Mouse (Mus musculus): ENCODE results near the gene Itga4. TPM values are rescaled to one million over a fixed set of nuclear protein-coding genes. Genes with fewer than 3 reads are reported as not detected.

Itga4 gene
- polyA plus RNA-seq (2015; fragmentation: Nextera tagmentation; extraction: Ambion mirVana): 4.9 and 5.5 TPM in 2 replicates

GRCm38 (mm10) chr2:79255192-79256000, at the start of gene Itga4:
TSS of gene Itga4 (plus strand) at chr2:79255426.
- no peaks in the 10 kb centered on the region for H3K27me3 ChIP-seq
- H3K9me3 ChIP-seq (replicated peaks): no peaks in the 10 kb centered on the region
- under 1% methylated on average over 41 of the region's 41 CpGs for WGBS
- ATAC-seq (replicated peaks; ENCODE audit: low FRiP score): peak; percentile 88
- peaks cover 23% of the 10 kb centered on the region for H3K4me1 ChIP-seq
- peak within 1 kb of the TSS; percentile 36 for H3K9ac ChIP-seq
- H3K36me3 ChIP-seq: no peaks in the 10 kb centered on the region
- H3K4me2 ChIP-seq: peak within 1 kb of the TSS; percentile 80
- H3K27ac ChIP-seq: peak within 1 kb of the TSS; percentile 68
- H3K4me3 ChIP-seq (replicated peaks): peak within 1 kb of the TSS; percentile 51

- no peak for ATAC-seq (replicated peaks; ENCODE audit: low FRiP score)
- H3K9me3 ChIP-seq (replicated peaks): no peaks in the 10 kb centered on the region
- no peaks in the 10 kb centered on the region for H3K27me3 ChIP-seq
- 36% methylated on average over 4 of the region's 4 CpGs for WGBS
- H3K4me2 ChIP-seq: no peak overlapping the region
- H3K9ac ChIP-seq: no peak overlapping the region
- no peak overlapping the region for H3K4me3 ChIP-seq (replicated peaks)
- peaks cover 3% of the 10 kb centered on the region; the same call in 1 of the 2 replicates for H3K4me1 ChIP-seq
- H3K36me3 ChIP-seq: no peaks in the 10 kb centered on the region
- H3K27ac ChIP-seq: no peak overlapping the region
Measured at GRCm38 (mm10) chr2:79206191-79206755, 49.0 kb upstream of the Itga4 start.

- H3K4me3 ChIP-seq (replicated peaks): no peak overlapping the region
- H3K27ac ChIP-seq: no peak overlapping the region
- no peak overlapping the region for H3K9ac ChIP-seq
- no peaks in the 10 kb centered on the region for H3K27me3 ChIP-seq
- no peak for ATAC-seq (replicated peaks; ENCODE audit: low FRiP score)
- no peaks in the 10 kb centered on the region for H3K9me3 ChIP-seq (replicated peaks)
- no peaks in the 10 kb centered on the region for H3K36me3 ChIP-seq
- H3K4me2 ChIP-seq: no peak overlapping the region
- no peaks in the 10 kb centered on the region for H3K4me1 ChIP-seq
Measured at GRCm38 (mm10) chr2:79214982-79215381, 40.2 kb upstream of the Itga4 start.

- Histone ChIP-seq H3K9ac (no peak overlapping the region), H3K9me3 (replicated peaks) (no peaks in the 10 kb centered on the region), H3K4me2 (no peak overlapping the region), H3K36me3 (no peaks in the 10 kb centered on the region), H3K4me3 (replicated peaks) (no peak overlapping the region), H3K27me3 (no peaks in the 10 kb centered on the region), H3K27ac (no peak overlapping the region), H3K4me1 (no peaks in the 10 kb centered on the region)
- ATAC-seq (replicated peaks; ENCODE audit: low FRiP score): no peak
- WGBS: 75% methylated on average over 3 of the region's 3 CpGs
Measured at GRCm38 (mm10) chr2:79215479-79215878, 39.7 kb upstream of the Itga4 start.

GRCm38 (mm10) chr2:79224714-79225426, 30.4 kb upstream of the Itga4 start:
- Histone ChIP-seq H3K27me3 (no peaks in the 10 kb centered on the region), H3K4me2 (no peak overlapping the region), H3K27ac (no peak overlapping the region), H3K36me3 (no peaks in the 10 kb centered on the region), H3K4me1 (no peaks in the 10 kb centered on the region), H3K4me3 (replicated peaks) (no peak overlapping the region), H3K9ac (no peak overlapping the region), H3K9me3 (replicated peaks) (no peaks in the 10 kb centered on the region)
- no peak for ATAC-seq (replicated peaks; ENCODE audit: low FRiP score)
- WGBS: 81% methylated on average over 3 of the region's 3 CpGs

- Histone ChIP-seq H3K4me3 (replicated peaks) (no peak overlapping the region), H3K9me3 (replicated peaks) (no peaks in the 10 kb centered on the region), H3K9ac (no peak overlapping the region), H3K4me2 (no peak overlapping the region), H3K36me3 (no peaks in the 10 kb centered on the region), H3K27ac (no peak overlapping the region), H3K27me3 (no peaks in the 10 kb centered on the region), H3K4me1 (no peaks in the 10 kb centered on the region)
- ATAC-seq (replicated peaks; ENCODE audit: low FRiP score): no peak
- 83% methylated on average over 4 of the region's 4 CpGs for WGBS
Measured at GRCm38 (mm10) chr2:79227805-79228241, 27.4 kb upstream of the Itga4 start.

- H3K36me3 ChIP-seq: no peaks in the 10 kb centered on the region
- no peak overlapping the region for H3K27ac ChIP-seq
- no peaks in the 10 kb centered on the region for H3K9me3 ChIP-seq (replicated peaks)
- no peak overlapping the region for H3K4me2 ChIP-seq
- no peak overlapping the region for H3K9ac ChIP-seq
- H3K4me3 ChIP-seq (replicated peaks): no peak overlapping the region
- WGBS: 73% methylated on average over 4 of the region's 4 CpGs
- no peaks in the 10 kb centered on the region for H3K4me1 ChIP-seq
- no peaks in the 10 kb centered on the region for H3K27me3 ChIP-seq
- ATAC-seq (replicated peaks; ENCODE audit: low FRiP score): no peak
Measured at GRCm38 (mm10) chr2:79231056-79231949, 23.9 kb upstream of the Itga4 start.

GRCm38 (mm10) chr2:79235767-79236487, 19.3 kb upstream of the Itga4 start:
- no peaks in the 10 kb centered on the region for H3K27me3 ChIP-seq
- no peaks in the 10 kb centered on the region for H3K4me1 ChIP-seq

GRCm38 (mm10) chr2:79237216-79237615, 18.0 kb upstream of the Itga4 start:
- Histone ChIP-seq H3K9ac (no peak overlapping the region), H3K27me3 (no peaks in the 10 kb centered on the region), H3K4me3 (replicated peaks) (no peak overlapping the region), H3K9me3 (replicated peaks) (no peaks in the 10 kb centered on the region), H3K4me1 (no peaks in the 10 kb centered on the region), H3K27ac (no peak overlapping the region), H3K4me2 (no peak overlapping the region), H3K36me3 (no peaks in the 10 kb centered on the region)
- no peak for ATAC-seq (replicated peaks; ENCODE audit: low FRiP score)
- WGBS: 62% methylated on average over 6 of the region's 6 CpGs

More at GRCm38 (mm10) chr2:79235767-79236487, 19.3 kb upstream of the Itga4 start:
- Histone ChIP-seq H3K9me3 (replicated peaks) (no peaks in the 10 kb centered on the region), H3K36me3 (no peaks in the 10 kb centered on the region), H3K9ac (no peak overlapping the region), H3K4me3 (replicated peaks) (no peak overlapping the region), H3K4me2 (no peak overlapping the region), H3K27ac (no peak overlapping the region)
- ATAC-seq (replicated peaks; ENCODE audit: low FRiP score): no peak
- WGBS: 88% methylated on average over 8 of the region's 8 CpGs

- H3K27me3 ChIP-seq: no peaks in the 10 kb centered on the region
- no peak overlapping the region for H3K4me3 ChIP-seq (replicated peaks)
- no peak overlapping the region for H3K9ac ChIP-seq
- ATAC-seq (replicated peaks; ENCODE audit: low FRiP score): no peak
- H3K4me2 ChIP-seq: no peak overlapping the region
- H3K36me3 ChIP-seq: no peaks in the 10 kb centered on the region
- 85% methylated on average over 5 of the region's 5 CpGs for WGBS
- no peaks in the 10 kb centered on the region for H3K9me3 ChIP-seq (replicated peaks)
- 0 out of 2 replicates have a peak, but pooled peaks cover 4% of the 10 kb centered on the region for H3K4me1 ChIP-seq
- H3K27ac ChIP-seq: no peak overlapping the region
Measured at GRCm38 (mm10) chr2:79244276-79244675, 10.9 kb upstream of the Itga4 start.

GRCm38 (mm10) chr2:79244743-79245142, 10.5 kb upstream of the Itga4 start:
- no peaks in the 10 kb centered on the region for H3K36me3 ChIP-seq
- H3K9ac ChIP-seq: no peak overlapping the region
- no peak overlapping the region for H3K27ac ChIP-seq
- H3K4me2 ChIP-seq: no peak overlapping the region
- no peak for ATAC-seq (replicated peaks; ENCODE audit: low FRiP score)
- H3K27me3 ChIP-seq: no peaks in the 10 kb centered on the region
- H3K4me3 ChIP-seq (replicated peaks): no peak overlapping the region
- WGBS: 90% methylated on average over 1 of the region's 1 CpGs
- no peaks in the 10 kb centered on the region for H3K9me3 ChIP-seq (replicated peaks)
- H3K4me1 ChIP-seq: 0 out of 2 replicates have a peak, but pooled peaks cover 4% of the 10 kb centered on the region

Data from kidney, embryonic 15.5 days (tissue).